Comparison of ENCODE assay signal across 8 mouse cellular contexts in genomic region chr9:58554908-58555684, GRCm38 (mm10). TPM values are rescaled to one million over a fixed set of nuclear protein-coding genes. Genes with fewer than 3 reads are reported as not detected.
DNase-seq lines count a peak whose midpoint lies in the region; ATAC-seq and TF ChIP-seq lines count a peak whose summit lies in the region.

Gene Cd276 (minus strand): TSS chr9:58555437.

- 0% methylated on average over 51 of the region's 68 CpGs for WGBS in forebrain, embryonic 13.5 days
- WGBS in heart, embryonic 16.5 days, result under 1% methylated on average over 68 of the region's 68 CpGs
- WGBS in liver, postnatal 0 days (ENCODE audit: insufficient replicate concordance), result under 1% methylated on average over 59 of the region's 68 CpGs

- no peak for TF ChIP-seq POLR2A in MEL (IDR thresholded peaks at IDR 0.05; ENCODE audit: control insufficient read depth in 1 of 2, insufficient read depth in 1 of 2, low read depth in 1 of 2, low read length in 2 of 2, poor library complexity in 1 of 2)

- peak within 1 kb of the TSS; percentile 63 for H3K9ac ChIP-seq in MEL (ENCODE audit: control insufficient read depth, low read depth, low read length, poor library complexity, severe bottlenecking)
- H3K9ac ChIP-seq in forebrain, embryonic 13.5 days, result peak within 1 kb of the TSS; percentile 99
- H3K9ac ChIP-seq in heart, embryonic 16.5 days (ENCODE audit: low read length), result peak within 1 kb of the TSS; percentile 98
- peak within 1 kb of the TSS; percentile 71 for H3K9ac ChIP-seq in liver, postnatal 0 days (replicated peaks)

- peak within 1 kb of the TSS; percentile 82 for H3K4me2 ChIP-seq in forebrain, embryonic 13.5 days
- peak within 1 kb of the TSS; percentile 95 for H3K4me2 ChIP-seq in heart, embryonic 16.5 days (ENCODE audit: low read depth, low read length)
- peak within 1 kb of the TSS; percentile 95 for H3K4me2 ChIP-seq in liver, postnatal 0 days (ENCODE audit: low read depth, low read length)

- peak within 1 kb of the TSS; percentile 61 to 70 for H3K4me3 ChIP-seq in MEL (ENCODE audit: control insufficient read depth in 1 of 2, insufficient read depth in 1 of 2, low read depth in 2 of 2, low read length in 2 of 2)
- peak within 1 kb of the TSS; percentile 89 for H3K4me3 ChIP-seq in forebrain, embryonic 13.5 days
- H3K4me3 ChIP-seq in heart, embryonic 16.5 days (ENCODE audit: low read length), result peak within 1 kb of the TSS; percentile 90
- H3K4me3 ChIP-seq in liver, postnatal 0 days (ENCODE audit: low read depth, low read length), result peak within 1 kb of the TSS; percentile 65

- no peaks in the 10 kb centered on the region for H3K79me2 ChIP-seq in MEL (ENCODE audit: control insufficient read depth, insufficient read depth, low read length, poor library complexity)

- ATAC-seq in forebrain, embryonic 13.5 days, result peak; percentile 79
- ATAC-seq in heart, embryonic 16.5 days (replicated peaks; ENCODE audit: extremely low read depth, insufficient read depth, low FRiP score), result peak; percentile 77
- peak; percentile 54; the same call in 1 of the 2 replicates for ATAC-seq in liver, postnatal 0 days
- ATAC-seq in erythroid progenitor cell, adult 5-6 weeks (replicated peaks; ENCODE audit: low FRiP score, poor library complexity, severe bottlenecking), result no peak

- TF ChIP-seq RAD21 in MEL (IDR thresholded peaks at IDR 0.05; ENCODE audit: low read depth, low read length), result no peak

- H3K4me1 ChIP-seq in MEL (ENCODE audit: control insufficient read depth in 1 of 2, insufficient read depth in 2 of 2, low read length in 2 of 2), result peaks cover 11 to 30% of the 10 kb centered on the region in 2 experiments
- peaks cover 31% of the 10 kb centered on the region for H3K4me1 ChIP-seq in forebrain, embryonic 13.5 days
- peaks cover 30% of the 10 kb centered on the region for H3K4me1 ChIP-seq in heart, embryonic 16.5 days (ENCODE audit: control insufficient read depth, insufficient read depth, low read length)
- H3K4me1 ChIP-seq in liver, postnatal 0 days (ENCODE audit: insufficient read depth), result peaks cover 14% of the 10 kb centered on the region

- peaks cover 0 to 26% of the 10 kb centered on the region in 2 experiments; a peak in 2 of 4 replicates for H3K36me3 ChIP-seq in MEL (ENCODE audit: control insufficient read depth in 1 of 2, insufficient read depth in 2 of 2, low read length in 2 of 2)
- no peaks in the 10 kb centered on the region for H3K36me3 ChIP-seq in forebrain, embryonic 13.5 days (ENCODE audit: poor library complexity, severe bottlenecking)
- no peaks in the 10 kb centered on the region for H3K36me3 ChIP-seq in heart, embryonic 16.5 days (ENCODE audit: control insufficient read depth, insufficient read depth)
- no peaks in the 10 kb centered on the region for H3K36me3 ChIP-seq in liver, postnatal 0 days (replicated peaks; ENCODE audit: insufficient read depth, low read length)

- no peak within 1 kb of the TSS for H3K27ac ChIP-seq in MEL (ENCODE audit: control insufficient read depth, low read depth, low read length)
- H3K27ac ChIP-seq in forebrain, embryonic 13.5 days, result peak within 1 kb of the TSS; percentile 96
- peak within 1 kb of the TSS; percentile 94 for H3K27ac ChIP-seq in heart, embryonic 16.5 days (ENCODE audit: low read length)
- peak within 1 kb of the TSS; percentile 29; the same call in 1 of the 2 replicates for H3K27ac ChIP-seq in liver, postnatal 0 days (ENCODE audit: low read depth)

- no peak for TF ChIP-seq EP300 in MEL (IDR thresholded peaks at IDR 0.05; ENCODE audit: low read depth in 1 of 2, low read length in 2 of 2)
- no peak for TF ChIP-seq EP300 in liver, postnatal 0 days (IDR thresholded peaks at IDR 0.05; ENCODE audit: low read depth)

- no peak for DNase-seq in MEL (ENCODE audit: low read depth, low spot score)
- DNase-seq in brain, embryonic 18.5 days (ENCODE audit: low read depth, low spot score), result peak; percentile 62
- peak; percentile 61 to 77 for DNase-seq in layer of hippocampus, adult 18-20 months (ENCODE audit: low spot score in 2 of 2)
- DNase-seq in liver, postnatal 0 days, result peak; percentile 54
- DNase-seq in ovary, postnatal 36 days (ENCODE audit: low spot score), result peak; percentile 66

- no peak for TF ChIP-seq CTCF in MEL (IDR thresholded peaks at IDR 0.05 in 2 of 3, conservative IDR thresholded peaks at IDR 0.05 in 1 of 3; ENCODE audit: control insufficient read depth in 1 of 3, insufficient read depth in 1 of 3, low read depth in 2 of 3, low read length in 3 of 3, poor library complexity in 1 of 3, severe bottlenecking in 1 of 3)
- TF ChIP-seq CTCF in liver, postnatal 0 days (IDR thresholded peaks at IDR 0.05; ENCODE audit: low read depth), result no peak

- no peaks in the 10 kb centered on the region for H3K9me3 ChIP-seq in MEL (replicated peaks; ENCODE audit: insufficient read depth, low read length)
- H3K9me3 ChIP-seq in forebrain, embryonic 13.5 days (replicated peaks), result no peaks in the 10 kb centered on the region
- H3K9me3 ChIP-seq in heart, embryonic 16.5 days (replicated peaks; ENCODE audit: control insufficient read depth, low read length), result no peaks in the 10 kb centered on the region
- H3K9me3 ChIP-seq in liver, postnatal 0 days (ENCODE audit: low read length), result no peaks in the 10 kb centered on the region

- H3K27me3 ChIP-seq in MEL (ENCODE audit: control insufficient read depth in 1 of 2, insufficient read depth in 2 of 2, low read length in 2 of 2), result no peaks in the 10 kb centered on the region
- H3K27me3 ChIP-seq in forebrain, embryonic 13.5 days, result no peaks in the 10 kb centered on the region
- no peaks in the 10 kb centered on the region for H3K27me3 ChIP-seq in heart, embryonic 16.5 days (ENCODE audit: control insufficient read depth, insufficient read depth, low read length)
- H3K27me3 ChIP-seq in liver, postnatal 0 days (ENCODE audit: insufficient read depth, low read length), result peaks cover 22% of the 10 kb centered on the region

TF ChIP-seq in MEL, 35 proteins besides CTCF, POLR2A, EP300 and RAD21:
- TF ChIP-seq MXI1 (IDR thresholded peaks at IDR 0.05; ENCODE audit: low read depth, low read length), result 0 out of 2 replicates have a peak, but pooled peaks have one; percentile 37
- TF ChIP-seq HCFC1 (IDR thresholded peaks at IDR 0.05; ENCODE audit: low read depth, low read length), result no peak
- TF ChIP-seq ETS1 (IDR thresholded peaks at IDR 0.05; ENCODE audit: low read depth, low read length), result no peak
- no peak for TF ChIP-seq JUND (IDR thresholded peaks at IDR 0.05; ENCODE audit: low read depth, low read length)

RNA-seq across cellular contexts. Expression of gene Cd276, which starts in this region (rescaled TPM):
- 0.10 and 0.12 TPM in 2 replicates for total RNA-seq in MEL (2012; rRNA removed)
- polyA plus RNA-seq in MEL (2012; ENCODE audit: insufficient read depth in 1 of 2, insufficient read length in 2 of 2, low read depth in 1 of 2, low replicate concordance in 2 of 2, missing spikeins in 1 of 2), result 1 to 10 TPM in 1 of 2 experiments, not detected in 1; 3.6 TPM
- polyA plus RNA-seq in forebrain, embryonic 13.5 days (2015; fragmentation: Nextera tagmentation; extraction: Ambion mirVana), result 23.0 and 28.3 TPM in 2 replicates
- 24.1 and 24.5 TPM in 2 replicates for polyA plus RNA-seq in heart, embryonic 16.5 days (2015; fragmentation: Nextera tagmentation; extraction: Ambion mirVana)
- 1 to 10 TPM; 5.8 to 6.0 TPM for total RNA-seq in layer of hippocampus, adult 18-20 months (2021)
- polyA plus RNA-seq in liver, postnatal 0 days (2015; fragmentation: Nextera tagmentation; extraction: Ambion mirVana), result 1.4 and 1.5 TPM in 2 replicates
- 0.36 TPM in 1 of 2 replicates, not detected in the other for total RNA-seq in erythroid progenitor cell, adult 5-6 weeks (2015; ENCODE audit: low replicate concordance)
- not detected in 2 replicates for total RNA-seq in erythroid progenitor cell, adult 5-6 weeks (2017; ENCODE audit: low replicate concordance)
